Mouse (Mus musculus): Measurements from ENCODE around the gene Prr5l.

DNA sequence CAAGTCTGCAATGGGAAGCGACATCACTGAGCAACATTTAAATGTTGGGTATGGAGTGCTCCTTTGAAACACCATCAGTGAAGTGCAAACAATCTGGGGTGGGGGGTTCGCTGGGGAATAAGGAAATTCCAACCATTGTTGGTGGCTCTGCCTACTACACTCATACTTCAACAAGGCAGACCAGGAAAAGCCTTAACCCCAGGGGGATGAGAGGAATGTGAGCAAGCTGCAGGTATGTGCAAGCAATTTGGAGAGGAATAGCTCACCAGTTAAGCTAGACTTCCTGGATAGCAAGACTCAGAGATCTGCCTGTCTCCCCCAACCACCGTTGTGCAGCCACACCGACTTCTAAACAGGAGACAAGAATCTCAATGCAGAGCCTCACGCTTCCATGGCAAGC is 142.9 kb downstream of the Prr5l start:
- TF ChIP-seq CTCF (IDR thresholded peaks at IDR 0.05; ENCODE audit: low read depth, low read length) (no peak), POLR2A (IDR thresholded peaks at IDR 0.05; ENCODE audit: borderline replicate concordance, low read depth, low read length) (no peak)

Measured in bone marrow macrophage, adult 2 months (primary cell).